Comparison of ENCODE assay signal across 29 mouse cellular contexts in genomic region chr8:94109396-94109795, GRCm38 (mm10). TPM values are rescaled to one million over a fixed set of nuclear protein-coding genes. Genes with fewer than 3 reads are reported as not detected.
DNase-seq lines count a peak whose midpoint lies in the region; ATAC-seq and TF ChIP-seq lines count a peak whose summit lies in the region.
"Had no signal": no experiment of that assay in that cellular context is flagged by ENCODE, and none has a peak within 500 bp of the region (broad histone marks: within the 10 kb centered on the region; RNA-seq: fewer than 3 reads in every experiment).

No protein-coding gene starts in this region.

- no peaks in the 10 kb centered on the region for H3K27me3 ChIP-seq in intestine, embryonic 15.5 days (replicated peaks)
- no peaks in the 10 kb centered on the region for H3K27me3 ChIP-seq in intestine, postnatal 0 days (replicated peaks; ENCODE audit: control insufficient read depth, insufficient read depth, low read length)
- no peaks in the 10 kb centered on the region for H3K27me3 ChIP-seq in liver, postnatal 0 days (ENCODE audit: insufficient read depth, low read length)
- H3K27me3 ChIP-seq: embryonic facial prominence, embryonic 12.5 days; heart, embryonic 12.5 days; limb, embryonic 15.5 days; neural tube, embryonic 13.5 days had no signal

- TF ChIP-seq CTCF in intestine, postnatal 0 days (IDR thresholded peaks at IDR 0.05; ENCODE audit: low read depth): no peak
- TF ChIP-seq CTCF in liver, postnatal 0 days (IDR thresholded peaks at IDR 0.05; ENCODE audit: low read depth): no peak

- H3K4me1 ChIP-seq in intestine, embryonic 15.5 days (replicated peaks): no peaks in the 10 kb centered on the region
- no peaks in the 10 kb centered on the region for H3K4me1 ChIP-seq in intestine, postnatal 0 days (replicated peaks; ENCODE audit: control insufficient read depth, insufficient read depth, low read length)
- H3K4me1 ChIP-seq in liver, postnatal 0 days (ENCODE audit: insufficient read depth): peaks cover 20% of the 10 kb centered on the region
- H3K4me1 ChIP-seq: embryonic facial prominence, embryonic 12.5 days; limb, embryonic 15.5 days; neural tube, embryonic 13.5 days had no signal

- H3K9me3 ChIP-seq in intestine, embryonic 15.5 days: no peaks in the 10 kb centered on the region
- no peaks in the 10 kb centered on the region for H3K9me3 ChIP-seq in intestine, postnatal 0 days (ENCODE audit: control insufficient read depth)
- no peaks in the 10 kb centered on the region for H3K9me3 ChIP-seq in liver, postnatal 0 days (ENCODE audit: low read length)
- H3K9me3 ChIP-seq: embryonic facial prominence, embryonic 12.5 days; heart, embryonic 12.5 days; limb, embryonic 15.5 days; neural tube, embryonic 13.5 days had no signal

- no peak overlapping the region for H3K4me2 ChIP-seq in intestine, embryonic 15.5 days (replicated peaks)
- H3K4me2 ChIP-seq in intestine, postnatal 0 days (replicated peaks; ENCODE audit: low read depth): no peak overlapping the region
- no peak overlapping the region; the same call in 1 of the 2 replicates for H3K4me2 ChIP-seq in liver, postnatal 0 days (ENCODE audit: low read depth, low read length)
- H3K4me2 ChIP-seq: embryonic facial prominence, embryonic 12.5 days; heart, embryonic 12.5 days; limb, embryonic 15.5 days; neural tube, embryonic 13.5 days had no signal

- peak; percentile 64 for DNase-seq in c-Kit-positive CD71-positive TER-119-negative erythroid progenitor cells, embryonic 14.5 days (ENCODE audit: low read depth)
- peak; percentile 86 for DNase-seq in liver
- DNase-seq in liver, postnatal 0 days: peak; percentile 54
- DNase-seq in cerebellum, adult 9-11 months: no peak
- no peak for DNase-seq in left cerebral cortex, postnatal 25 days (ENCODE audit: low spot score in 2 of 2)
- no peak for DNase-seq in lung, postnatal 4 days
- DNase-seq: adrenal gland, postnatal 25 days; cerebellum, adult 8-10 months; gastrocnemius, adult 2 months; heart, postnatal 36 days; kidney, adult 8-10 months; kidney, postnatal 25 days; midbrain, embryonic 14.5 days; thymus, postnatal 25 days had no signal

- intact Hi-C loops in left cerebral cortex, postnatal 25 days (cut with DNase I): no loop called here

- ATAC-seq in intestine, embryonic 15.5 days: peak; percentile 63; the same call in 1 of the 2 replicates
- ATAC-seq in intestine, postnatal 0 days: no peak
- ATAC-seq in liver, postnatal 0 days: peak; percentile 97
- ATAC-seq: lung, postnatal 0 days had no signal

- H3K27ac ChIP-seq in intestine, embryonic 15.5 days: no peak overlapping the region
- H3K27ac ChIP-seq in intestine, postnatal 0 days (ENCODE audit: low read depth, low read length): no peak overlapping the region
- peak overlapping the region; percentile 71; the same call in 1 of the 2 replicates for H3K27ac ChIP-seq in liver, postnatal 0 days (ENCODE audit: low read depth)
- H3K27ac ChIP-seq: embryonic facial prominence, embryonic 12.5 days; gastrocnemius, adult 2 months; limb, embryonic 15.5 days; neural tube, embryonic 13.5 days had no signal

- H3K36me3 ChIP-seq in intestine, embryonic 15.5 days: no peaks in the 10 kb centered on the region
- no peaks in the 10 kb centered on the region for H3K36me3 ChIP-seq in intestine, postnatal 0 days (ENCODE audit: control insufficient read depth, insufficient read depth)
- no peaks in the 10 kb centered on the region for H3K36me3 ChIP-seq in liver, postnatal 0 days (replicated peaks; ENCODE audit: insufficient read depth, low read length)
- H3K36me3 ChIP-seq: embryonic facial prominence, embryonic 12.5 days; heart, embryonic 12.5 days; limb, embryonic 15.5 days; neural tube, embryonic 13.5 days had no signal

- peak; percentile 73 for TF ChIP-seq EP300 in liver, postnatal 0 days (IDR thresholded peaks at IDR 0.05; ENCODE audit: low read depth)

- WGBS in intestine, embryonic 15.5 days: 90% methylated on average over 6 of the region's 6 CpGs
- WGBS in intestine, postnatal 0 days: 83% methylated on average over 6 of the region's 6 CpGs
- WGBS in liver, postnatal 0 days (ENCODE audit: insufficient replicate concordance): 44% methylated on average over 6 of the region's 6 CpGs

- H3K9ac ChIP-seq in intestine, embryonic 15.5 days: no peak overlapping the region
- H3K9ac ChIP-seq in intestine, postnatal 0 days (ENCODE audit: low read depth, low read length): no peak overlapping the region
- no peak overlapping the region for H3K9ac ChIP-seq in liver, postnatal 0 days (replicated peaks)
- H3K9ac ChIP-seq: embryonic facial prominence, embryonic 12.5 days; heart, embryonic 12.5 days; limb, embryonic 15.5 days; neural tube, embryonic 13.5 days had no signal

- H3K4me3 ChIP-seq in intestine, embryonic 15.5 days (replicated peaks): no peak overlapping the region
- H3K4me3 ChIP-seq in intestine, postnatal 0 days (ENCODE audit: low read depth, low read length): no peak overlapping the region
- H3K4me3 ChIP-seq in liver, postnatal 0 days (ENCODE audit: low read depth, low read length): no peak overlapping the region
- H3K4me3 ChIP-seq: embryonic facial prominence, embryonic 12.5 days; gastrocnemius, adult 2 months; heart, embryonic 12.5 days; limb, embryonic 15.5 days; neural tube, embryonic 13.5 days had no signal

RNA-seq across cellular contexts. Expression of gene Bbs2, which starts 10.7 kb away (rescaled TPM):
- polyA plus RNA-seq in intestine, embryonic 15.5 days (2015; fragmentation: Nextera tagmentation; extraction: Ambion mirVana): 10.3 and 10.5 TPM in 2 replicates
- 3.6 and 4.6 TPM in 2 replicates for polyA plus RNA-seq in intestine, postnatal 0 days (2015; fragmentation: Nextera tagmentation; extraction: Ambion mirVana)
- polyA plus RNA-seq in liver, postnatal 0 days (2015; fragmentation: Nextera tagmentation; extraction: Ambion mirVana): 1.5 and 1.8 TPM in 2 replicates
- total RNA-seq in left cerebral cortex, postnatal 25 days (2021): 10 to 100 TPM; 24.4 to 31.5 TPM

RNA-seq across cellular contexts. Expression of gene Mt4, which starts 27.6 kb away (rescaled TPM):
- 4.1 and 4.2 TPM in 2 replicates for polyA plus RNA-seq in intestine, embryonic 15.5 days (2015; fragmentation: Nextera tagmentation; extraction: Ambion mirVana)
- polyA plus RNA-seq in intestine, postnatal 0 days (2015; fragmentation: Nextera tagmentation; extraction: Ambion mirVana): 0.69 and 2.6 TPM in 2 replicates
- not detected in 2 replicates for polyA plus RNA-seq in liver, postnatal 0 days (2015; fragmentation: Nextera tagmentation; extraction: Ambion mirVana)
- total RNA-seq in left cerebral cortex, postnatal 25 days (2021): not detected
- total RNA-seq: adrenal gland, postnatal 25 days; CH12.LX; common myeloid progenitor, adult 5-6 weeks; gastrocnemius, adult 2 months; heart, postnatal 36 days; layer of hippocampus, postnatal 10 days; left cerebral cortex, postnatal 10 days; megakaryocyte, adult 5-6 weeks had no signal
- polyA plus RNA-seq: embryonic facial prominence, embryonic 12.5 days; gonadal fat pad, adult 2 months; heart, embryonic 12.5 days; lung, postnatal 0 days; midbrain, embryonic 14.5 days; neural tube, embryonic 13.5 days; small intestine, adult 2 months; testis, adult 2 months had no signal

RNA-seq across cellular contexts. Expression of gene Mt3, which starts 43.0 kb away (rescaled TPM):
- polyA plus RNA-seq in intestine, embryonic 15.5 days (2015; fragmentation: Nextera tagmentation; extraction: Ambion mirVana): 4.4 and 5.6 TPM in 2 replicates
- 4.4 and 4.7 TPM in 2 replicates for polyA plus RNA-seq in intestine, postnatal 0 days (2015; fragmentation: Nextera tagmentation; extraction: Ambion mirVana)
- polyA plus RNA-seq in liver, postnatal 0 days (2015; fragmentation: Nextera tagmentation; extraction: Ambion mirVana): not detected in 2 replicates
- total RNA-seq in left cerebral cortex, postnatal 25 days (2021): 100 to 1,000 TPM; 827 to 906 TPM
- total RNA-seq: common myeloid progenitor, adult 5-6 weeks; megakaryocyte, adult 5-6 weeks had no signal

Comparison
In these comparisons a context has a peak if more than half of its experiments do, and no peak if none do; other contexts are left out.
1. DNase-seq: peak in c-Kit-positive CD71-positive TER-119-negative erythroid progenitor cells, embryonic 14.5 days (single experiment), liver (single experiment) and liver, postnatal 0 days (single experiment); none in cerebellum, adult 9-11 months (single experiment), left cerebral cortex, postnatal 25 days (0 of 2) and lung, postnatal 4 days (0 of 2).